Mouse (Mus musculus) forebrain, embryonic 16.5 days (tissue): ENCODE measurements at regions not wholly inside any gene's neighbourhood (a gene's known extent, or its start where the extent isn't known, plus 50 kb on each side); places are given as distances from the start of the nearest gene placed in this dataset.

Experiments
- ATAC-seq: fragments of 200-750 bp; cut with Nextera tagmentation; 2 replicates; pipeline ENCODE4 v1.8.0; 2017; ENCODE audit warnings: mild to moderate bottlenecking, moderate library complexity
- H3K27ac ChIP-seq: fragments of 300-500 bp; sonication (generic); 2 replicates; pipeline ENCODE4 v1.5.1; 2014; ENCODE audit warnings: low read length, control low read depth
- H3K27me3 ChIP-seq: fragments of 300-500 bp; sonication (generic); replicated peaks from 2 replicates; pipeline ENCODE4 v1.6.1; 2014; ENCODE audit warnings: low read length; ENCODE audit not compliant: control insufficient read depth, insufficient read depth
- H3K36me3 ChIP-seq: fragments of 300-500 bp; sonication (generic); 2 replicates; pipeline ENCODE4 v1.6.1; 2014; ENCODE audit not compliant: control insufficient read depth, insufficient read depth
- H3K4me1 ChIP-seq: fragments of 300-500 bp; sonication (generic); replicated peaks from 2 replicates; pipeline ENCODE4 v1.6.1; 2014; ENCODE audit warnings: low read length; ENCODE audit not compliant: control insufficient read depth, insufficient read depth
- H3K4me2 ChIP-seq: fragments of 300-500 bp; sonication (generic); 2 replicates; pipeline ENCODE4 v1.6.1; 2014; ENCODE audit warnings: mild to moderate bottlenecking, low read length, control low read depth
- H3K4me3 ChIP-seq: fragments of 300-500 bp; sonication (generic); replicated peaks from 2 replicates; pipeline ENCODE4 v1.5.1; 2014; ENCODE audit warnings: mild to moderate bottlenecking, low read length, control low read depth
- H3K9ac ChIP-seq: fragments of 300-500 bp; sonication (generic); replicated peaks from 2 replicates; pipeline ENCODE4 v1.6.1; 2014; ENCODE audit warnings: low read depth, low read length, control low read depth
- H3K9me3 ChIP-seq: fragments of 300-500 bp; sonication (generic); 2 replicates; pipeline ENCODE4 v1.6.1; 2016; ENCODE audit warnings: low read length; ENCODE audit not compliant: control insufficient read depth
- WGBS: fragments of 180-500 bp; shearing (Covaris S2); extraction: QIAGEN DNeasy Blood & Tissue Kit; methylation state at CpG from one replicate; pipeline ENCODE4 v1.1.7; 2014; 5-methylcytosine and 5-hydroxymethylcytosine counted together

DNA sequence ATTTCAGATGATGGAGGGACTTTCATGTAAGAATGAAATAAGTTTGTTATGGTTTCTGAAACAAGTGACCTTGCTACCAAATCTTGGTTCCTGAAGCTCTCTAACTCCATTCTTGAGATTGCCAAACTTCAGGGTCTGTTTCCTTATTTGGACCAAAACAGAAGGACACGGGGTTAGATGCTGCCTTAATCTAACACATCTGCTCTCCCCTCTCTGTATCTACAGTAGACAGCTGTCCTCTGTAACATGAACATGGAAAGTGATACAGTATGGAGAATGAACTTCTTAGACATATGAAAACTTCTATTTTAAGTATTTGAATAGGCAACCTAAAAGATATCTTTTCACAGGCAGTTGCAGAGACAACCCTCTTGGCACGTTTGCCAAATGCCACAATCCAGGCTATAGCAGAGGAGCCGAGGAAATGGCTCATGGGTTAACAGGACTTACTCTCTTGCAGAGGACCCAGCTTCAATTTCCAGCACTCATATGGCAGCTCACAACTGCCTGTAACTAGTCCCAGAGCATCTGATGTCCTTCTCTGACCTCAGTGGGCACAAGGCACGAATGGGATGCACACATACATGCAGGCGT lies 171.4 kb downstream of the Ndfip2 start:
- 84% methylated on average over 5 of the region's 5 CpGs for WGBS
- no peaks in the 10 kb centered on the region for H3K36me3 ChIP-seq

DNA sequence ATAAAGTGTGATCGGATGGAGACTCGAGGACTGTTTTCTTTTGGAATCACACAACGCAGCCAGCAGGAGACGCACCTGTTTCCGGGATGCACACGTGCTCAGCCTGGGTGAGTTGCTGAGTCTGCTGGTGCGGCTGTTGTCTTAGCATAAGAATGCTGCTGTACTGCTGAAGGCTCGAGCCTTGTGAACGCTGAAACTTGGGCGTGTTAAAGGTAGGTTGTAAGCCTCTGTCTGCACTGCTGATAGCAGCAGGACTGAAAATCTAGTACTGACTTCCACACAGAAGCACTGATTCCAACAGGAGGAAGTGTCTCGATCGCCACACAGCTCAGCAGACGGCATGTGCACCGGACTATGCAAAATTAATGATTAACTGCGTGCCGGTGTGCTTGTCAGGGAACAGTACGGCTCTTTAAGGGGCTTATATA lies 169.1 kb downstream of the Ndfip2 start:
- H3K27ac ChIP-seq: no peak overlapping the region
- no peaks in the 10 kb centered on the region for H3K36me3 ChIP-seq
- 0 out of 2 replicates have a peak overlapping the region, but pooled peaks have one; percentile 0 for H3K9ac ChIP-seq
- H3K9me3 ChIP-seq: no peaks in the 10 kb centered on the region
- no peaks in the 10 kb centered on the region for H3K27me3 ChIP-seq
- peak overlapping the region; percentile 3; the same call in 1 of the 2 replicates for H3K4me3 ChIP-seq
- peak; percentile 93 for ATAC-seq
- peaks cover 9% of the 10 kb centered on the region for H3K4me1 ChIP-seq
- WGBS: 12% methylated on average over 17 of the region's 17 CpGs
- H3K4me2 ChIP-seq: peak overlapping the region; percentile 39

More for the DNA sequence above, 171.4 kb downstream of the Ndfip2 start:
- Histone ChIP-seq H3K27ac (no peak overlapping the region), H3K9ac (no peak overlapping the region), H3K9me3 (no peaks in the 10 kb centered on the region), H3K27me3 (no peaks in the 10 kb centered on the region), H3K4me2 (no peak overlapping the region), H3K4me3 (no peak overlapping the region), H3K4me1 (peaks cover 9% of the 10 kb centered on the region)
- no peak for ATAC-seq

GRCm38 (mm10) chr14:105426597-105427334 lies 168.4 kb downstream of the Ndfip2 start:
- H3K4me3 ChIP-seq: no peak overlapping the region
- no peaks in the 10 kb centered on the region for H3K27me3 ChIP-seq
- H3K9me3 ChIP-seq: no peaks in the 10 kb centered on the region
- 67% methylated on average over 19 of the region's 19 CpGs for WGBS
- 0 out of 2 replicates have a peak, but pooled peaks have one; percentile 26 for ATAC-seq
- no peak overlapping the region for H3K27ac ChIP-seq
- no peak overlapping the region for H3K9ac ChIP-seq
- H3K36me3 ChIP-seq: no peaks in the 10 kb centered on the region
- no peak overlapping the region; the same call in 1 of the 2 replicates for H3K4me2 ChIP-seq
- peaks cover 9% of the 10 kb centered on the region for H3K4me1 ChIP-seq

DNA sequence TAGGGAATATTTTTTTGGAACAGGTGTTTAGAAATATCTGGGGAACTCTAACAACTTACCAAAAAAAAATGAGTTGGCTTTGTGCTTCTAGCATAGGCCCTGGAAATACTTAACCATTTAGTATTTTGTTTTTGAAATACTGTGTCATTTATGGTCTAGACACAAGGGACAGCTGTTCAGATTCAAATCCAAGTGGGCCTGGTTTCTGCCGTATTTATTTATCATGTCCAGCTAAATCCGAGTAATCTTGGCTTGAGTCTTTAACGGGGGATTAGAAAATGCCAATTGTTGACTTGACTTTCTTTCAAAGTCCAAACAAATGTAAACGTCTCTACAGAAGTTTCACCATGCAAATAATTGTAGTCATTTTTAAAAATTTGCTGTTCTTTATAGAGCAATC lies 159.6 kb downstream of the Ndfip2 start:
- no peak overlapping the region for H3K4me3 ChIP-seq
- WGBS: 36% methylated on average over 4 of the region's 4 CpGs

GRCm38 (mm10) chr14:105417458-105417960 lies 159.1 kb downstream of the Ndfip2 start:
- Histone ChIP-seq H3K27me3 (no peaks in the 10 kb centered on the region), H3K4me1 (no peaks in the 10 kb centered on the region), H3K27ac (no peak overlapping the region), H3K36me3 (no peaks in the 10 kb centered on the region), H3K9ac (no peak overlapping the region), H3K4me3 (no peak overlapping the region), H3K4me2 (no peak overlapping the region), H3K9me3 (no peaks in the 10 kb centered on the region)
- ATAC-seq: no peak
- WGBS: 88% methylated on average over 8 of the region's 8 CpGs

More for the DNA sequence above, 159.6 kb downstream of the Ndfip2 start:
- no peak overlapping the region for H3K9ac ChIP-seq
- ATAC-seq: no peak
- no peaks in the 10 kb centered on the region for H3K4me1 ChIP-seq
- H3K4me2 ChIP-seq: no peak overlapping the region
- no peaks in the 10 kb centered on the region for H3K9me3 ChIP-seq
- H3K36me3 ChIP-seq: no peaks in the 10 kb centered on the region
- no peaks in the 10 kb centered on the region for H3K27me3 ChIP-seq
- no peak overlapping the region for H3K27ac ChIP-seq

DNA sequence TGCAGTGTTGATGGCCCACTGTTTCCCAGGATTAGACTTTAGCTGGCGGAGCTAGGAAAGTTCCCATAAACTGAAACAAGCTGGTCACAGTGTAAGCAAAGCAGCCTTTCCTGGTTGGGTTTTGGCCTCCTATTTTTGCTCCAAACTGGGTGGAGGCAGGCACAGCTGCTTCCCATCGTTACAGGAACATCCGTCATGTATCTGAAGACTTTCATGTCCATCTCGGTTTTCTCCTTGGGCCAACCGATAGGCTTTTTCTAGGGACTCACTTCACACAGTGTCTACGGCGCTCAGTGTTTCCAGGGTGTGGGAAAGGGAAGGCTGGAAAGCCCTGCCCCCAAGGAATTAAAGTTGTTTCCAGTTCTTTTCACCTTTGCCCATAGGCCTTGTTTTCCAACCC lies 158.6 kb downstream of the Ndfip2 start:
- no peaks in the 10 kb centered on the region for H3K4me1 ChIP-seq
- H3K36me3 ChIP-seq: no peaks in the 10 kb centered on the region
- WGBS: 82% methylated on average over 7 of the region's 7 CpGs
- H3K9ac ChIP-seq: no peak overlapping the region
- no peak overlapping the region for H3K4me3 ChIP-seq
- no peaks in the 10 kb centered on the region for H3K9me3 ChIP-seq
- no peak overlapping the region for H3K27ac ChIP-seq
- no peak for ATAC-seq
- H3K27me3 ChIP-seq: no peaks in the 10 kb centered on the region
- no peak overlapping the region for H3K4me2 ChIP-seq

GRCm38 (mm10) chr14:105404662-105405061 lies 146.3 kb downstream of the Ndfip2 start:
- H3K4me1 ChIP-seq: no peaks in the 10 kb centered on the region
- no peaks in the 10 kb centered on the region for H3K36me3 ChIP-seq
- H3K4me3 ChIP-seq: no peak overlapping the region
- whole genome bisulfite sequencing: 100% methylated on average over 2 of the region's 2 CpGs
- no peaks in the 10 kb centered on the region for H3K27me3 ChIP-seq
- no peak for ATAC-seq
- no peak overlapping the region for H3K9ac ChIP-seq
- no peaks in the 10 kb centered on the region for H3K9me3 ChIP-seq
- no peak overlapping the region for H3K27ac ChIP-seq
- no peak overlapping the region for H3K4me2 ChIP-seq

DNA sequence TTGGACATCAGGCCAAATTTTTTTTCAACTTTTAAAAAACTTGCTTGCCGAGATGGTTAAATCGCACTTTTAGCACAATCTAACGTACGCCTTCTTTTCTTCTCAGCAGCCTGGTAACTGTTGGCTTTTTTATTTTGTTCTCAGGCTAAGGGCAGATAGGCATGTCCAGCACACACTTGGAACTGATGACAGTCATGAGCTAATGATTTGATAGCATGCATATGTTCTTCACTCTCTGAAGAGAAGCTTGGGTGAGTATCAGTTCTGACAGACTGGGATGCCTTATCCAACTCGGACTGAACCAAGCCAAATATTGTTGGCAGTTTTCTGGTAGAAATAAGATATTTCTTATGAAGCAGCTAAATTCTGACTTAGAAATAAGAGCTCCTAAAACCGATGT lies 145.9 kb downstream of the Ndfip2 start:
- no peak overlapping the region for H3K4me2 ChIP-seq
- H3K27ac ChIP-seq: no peak overlapping the region
- no peaks in the 10 kb centered on the region for H3K36me3 ChIP-seq
- H3K9me3 ChIP-seq: no peaks in the 10 kb centered on the region
- ATAC-seq: no peak
- 91% methylated on average over 6 of the region's 6 CpGs for WGBS
- no peak overlapping the region for H3K9ac ChIP-seq
- H3K27me3 ChIP-seq: no peaks in the 10 kb centered on the region
- no peak overlapping the region for H3K4me3 ChIP-seq
- H3K4me1 ChIP-seq: no peaks in the 10 kb centered on the region

DNA sequence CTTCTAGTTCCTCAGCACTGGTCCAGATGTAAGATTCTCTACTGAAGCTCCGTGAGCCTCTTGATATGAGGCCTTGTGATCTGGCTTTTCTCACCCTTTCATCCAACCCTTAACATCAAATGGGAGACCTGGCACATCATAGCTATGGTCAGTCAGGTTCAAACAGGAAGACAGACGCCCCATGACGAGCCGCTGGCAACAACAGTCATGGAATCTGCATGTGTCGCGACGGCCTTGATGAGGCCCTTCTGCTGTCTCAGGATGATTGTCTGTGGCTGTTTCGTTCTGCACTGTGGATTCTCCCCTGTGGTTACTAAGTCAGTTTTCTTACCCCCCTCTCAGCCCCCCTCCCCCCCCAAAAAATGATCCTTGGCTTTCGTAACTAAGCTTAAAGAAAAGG lies 144.9 kb downstream of the Ndfip2 start:
- no peak overlapping the region for H3K9ac ChIP-seq
- WGBS: 94% methylated on average over 9 of the region's 9 CpGs
- H3K27me3 ChIP-seq: no peaks in the 10 kb centered on the region
- no peak overlapping the region for H3K4me3 ChIP-seq
- H3K36me3 ChIP-seq: no peaks in the 10 kb centered on the region
- no peaks in the 10 kb centered on the region for H3K4me1 ChIP-seq
- no peak overlapping the region for H3K4me2 ChIP-seq
- no peak overlapping the region for H3K27ac ChIP-seq
- no peaks in the 10 kb centered on the region for H3K9me3 ChIP-seq
- no peak for ATAC-seq
